Mouse (Mus musculus) limb, embryonic 12.5 days (tissue): ENCODE measurements at regions not wholly inside any gene's neighbourhood (a gene's known extent, or its start where the extent isn't known, plus 50 kb on each side); places are given as distances from the start of the nearest gene placed in this dataset.

Experiments
- ATAC-seq: fragments of 200-750 bp; cut with Nextera tagmentation; 2 replicates; pipeline ENCODE4 v1.8.0; 2017; ENCODE audit warnings: low read depth, moderate TSS enrichment; ENCODE audit not compliant: insufficient number of reproducible peaks, insufficient read depth, low FRiP score, low TSS enrichment
- H3K27ac ChIP-seq: fragments of 300-500 bp; sonication (generic); 2 replicates; pipeline ENCODE4 v1.5.1; 2016; ENCODE audit warnings: mild to moderate bottlenecking, moderate library complexity
- H3K27me3 ChIP-seq: fragments of 300-500 bp; sonication (generic); 2 replicates; pipeline ENCODE4 v1.6.1; 2016; ENCODE audit warnings: mild to moderate bottlenecking, moderate library complexity
- H3K36me3 ChIP-seq: fragments of 300-500 bp; sonication (generic); 2 replicates; pipeline ENCODE4 v1.6.1; 2016; ENCODE audit warnings: mild to moderate bottlenecking, moderate library complexity
- H3K4me1 ChIP-seq: fragments of 300-500 bp; sonication (generic); replicated peaks from 2 replicates; pipeline ENCODE4 v1.6.1; 2016
- H3K4me2 ChIP-seq: fragments of 300-500 bp; sonication (generic); 2 replicates; pipeline ENCODE4 v1.6.1; 2016; ENCODE audit warnings: mild to moderate bottlenecking, moderate library complexity
- H3K4me3 ChIP-seq: fragments of 300-500 bp; sonication (generic); replicated peaks from 2 replicates; pipeline ENCODE4 v1.5.1; 2016; ENCODE audit warnings: mild to moderate bottlenecking
- H3K9ac ChIP-seq: fragments of 300-500 bp; sonication (generic); replicated peaks from 2 replicates; pipeline ENCODE4 v1.6.1; 2016; ENCODE audit warnings: mild to moderate bottlenecking, moderate library complexity
- H3K9me3 ChIP-seq: fragments of 300-500 bp; sonication (generic); 2 replicates; pipeline ENCODE4 v1.6.1; 2016; ENCODE audit warnings: mild to moderate bottlenecking, moderate library complexity
- WGBS: fragments of 180-500 bp; shearing (Covaris S2); methylation state at CpG from one replicate; pipeline ENCODE4 v1.1.7; 2016; 5-methylcytosine and 5-hydroxymethylcytosine counted together

DNA sequence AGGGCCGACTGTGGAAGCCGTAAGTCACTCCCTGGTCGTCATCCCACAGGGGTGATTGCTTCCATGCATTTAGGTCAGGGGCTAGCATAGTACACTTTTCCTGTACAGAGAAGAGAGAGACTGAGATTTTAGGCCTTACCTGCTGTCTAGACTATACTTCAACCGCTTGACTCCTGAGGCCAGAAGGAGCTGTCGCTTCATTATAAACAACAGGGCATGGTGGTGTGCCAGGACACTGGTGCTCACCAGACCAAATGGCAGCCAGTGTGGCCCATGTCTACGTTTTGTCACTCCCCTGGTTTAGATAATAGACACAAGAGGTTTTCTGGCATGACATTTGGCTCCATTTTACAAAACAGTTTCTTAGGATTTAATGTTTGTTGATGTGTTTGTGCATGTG, 79.4 kb downstream of the Gas1 start:
- H3K4me3 ChIP-seq, result no peak overlapping the region
- H3K27me3 ChIP-seq, result no peaks in the 10 kb centered on the region
- WGBS, result 28% methylated on average over 6 of the region's 6 CpGs
- peak overlapping the region; percentile 90 for H3K27ac ChIP-seq
- no peaks in the 10 kb centered on the region for H3K36me3 ChIP-seq
- no peak for ATAC-seq
- H3K9me3 ChIP-seq, result no peaks in the 10 kb centered on the region
- H3K9ac ChIP-seq, result no peak overlapping the region
- H3K4me2 ChIP-seq, result no peak overlapping the region
- H3K4me1 ChIP-seq, result peaks cover 63% of the 10 kb centered on the region

DNA sequence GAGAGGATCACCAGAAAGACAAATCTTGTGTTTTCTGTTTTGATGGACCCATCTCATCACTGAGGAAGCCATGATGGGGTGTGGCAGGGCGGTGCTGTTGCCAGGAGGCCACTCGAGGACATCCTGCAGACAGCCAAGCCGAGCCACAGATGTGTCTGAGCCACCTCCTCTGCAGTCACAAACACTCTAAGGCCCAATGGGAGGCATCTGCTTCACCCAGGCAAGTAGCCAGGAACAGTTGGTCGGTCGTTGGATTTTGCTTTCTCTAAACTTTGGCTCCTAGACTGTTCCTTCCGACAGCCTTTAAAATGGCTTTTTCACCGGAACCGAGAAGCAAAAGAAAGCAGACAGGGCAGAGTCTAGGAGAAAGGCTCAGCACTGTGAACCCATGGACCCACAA, 90.5 kb downstream of the Gas1 start:
- no peaks in the 10 kb centered on the region for H3K27me3 ChIP-seq
- peaks cover 5% of the 10 kb centered on the region; the same call in 1 of the 2 replicates for H3K9me3 ChIP-seq
- ATAC-seq, result no peak
- no peak overlapping the region for H3K4me3 ChIP-seq
- H3K36me3 ChIP-seq, result no peaks in the 10 kb centered on the region
- WGBS, result 85% methylated on average over 8 of the region's 8 CpGs
- no peak overlapping the region for H3K4me2 ChIP-seq
- no peak overlapping the region for H3K27ac ChIP-seq
- peaks cover 18% of the 10 kb centered on the region for H3K4me1 ChIP-seq
- H3K9ac ChIP-seq, result no peak overlapping the region

DNA sequence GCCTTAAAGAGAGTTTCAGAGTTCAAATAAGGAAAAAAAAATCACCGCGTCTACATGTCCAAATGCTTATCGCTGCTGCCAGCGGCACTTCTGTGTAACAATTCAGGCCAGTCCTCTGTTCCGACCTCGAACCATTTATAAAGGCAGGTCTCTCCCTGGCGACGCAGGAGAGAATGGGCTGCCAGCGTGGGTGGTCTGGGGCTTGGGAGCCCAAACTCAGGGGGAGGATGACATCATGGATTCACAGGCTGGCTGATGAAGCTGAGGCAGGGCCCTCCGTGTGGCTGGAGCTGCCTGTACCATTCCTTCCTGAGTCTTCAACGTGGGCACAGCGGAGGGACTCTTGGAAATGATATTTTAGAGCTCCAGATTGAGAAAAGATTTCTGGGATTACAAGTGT, 92.2 kb downstream of the Gas1 start:
- no peaks in the 10 kb centered on the region for H3K36me3 ChIP-seq
- 26% methylated on average over 12 of the region's 12 CpGs for WGBS
- no peak overlapping the region for H3K4me3 ChIP-seq
- ATAC-seq, result peak; percentile 59
- peaks cover 18% of the 10 kb centered on the region for H3K4me1 ChIP-seq
- no peak overlapping the region for H3K9ac ChIP-seq
- H3K27ac ChIP-seq, result peak overlapping the region; percentile 59; the same call in 1 of the 2 replicates
- H3K4me2 ChIP-seq, result peak overlapping the region; percentile 30
- H3K27me3 ChIP-seq, result no peaks in the 10 kb centered on the region
- peaks cover 1% of the 10 kb centered on the region; the same call in 1 of the 2 replicates for H3K9me3 ChIP-seq

DNA sequence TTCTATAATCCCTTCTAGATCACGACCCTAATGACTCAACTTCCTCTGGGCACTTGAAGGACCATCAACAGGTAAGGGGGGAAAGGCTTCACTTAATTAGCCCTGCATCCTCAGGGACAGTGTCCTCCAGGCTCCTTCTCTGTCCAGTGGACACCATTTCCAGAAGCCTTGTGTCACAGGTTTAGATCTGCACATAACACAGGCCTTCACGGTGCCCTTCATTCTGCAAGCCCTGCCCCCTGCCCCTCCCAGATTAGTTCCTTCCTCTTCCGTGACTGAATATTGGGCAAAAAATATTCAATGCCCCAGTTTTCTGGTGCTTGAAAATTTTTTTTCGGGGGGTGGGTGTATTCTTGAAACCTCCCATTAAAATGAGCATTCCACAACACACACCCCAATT, 92.9 kb downstream of the Gas1 start:
- Histone ChIP-seq H3K9ac (no peak overlapping the region), H3K27ac (no peak overlapping the region), H3K4me2 (no peak overlapping the region), H3K4me1 (peaks cover 18% of the 10 kb centered on the region), H3K36me3 (no peaks in the 10 kb centered on the region), H3K27me3 (no peaks in the 10 kb centered on the region), H3K9me3 (no peaks in the 10 kb centered on the region), H3K4me3 (no peak overlapping the region)
- ATAC-seq, result no peak
- 57% methylated on average over 4 of the region's 4 CpGs for WGBS

DNA sequence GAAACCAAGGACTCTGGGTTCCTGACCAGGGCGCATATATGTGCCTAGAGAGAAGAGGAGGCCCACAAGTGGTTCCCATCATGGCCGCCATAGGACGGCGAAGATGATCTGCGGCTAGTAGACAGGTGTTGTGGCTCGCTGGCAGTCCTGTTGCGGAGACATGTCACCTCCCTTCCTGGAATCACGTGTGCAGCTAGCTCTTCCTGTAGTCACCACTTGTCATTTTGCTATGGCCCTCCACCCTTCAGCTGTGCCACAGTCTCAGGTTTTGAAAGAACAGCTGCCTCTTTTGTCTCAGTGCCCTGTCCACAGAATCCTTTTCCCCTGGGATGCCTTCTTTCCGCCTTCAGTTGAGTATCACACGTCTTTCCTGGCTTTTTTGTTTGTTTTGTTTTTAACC, 97.1 kb downstream of the Gas1 start:
- no peak overlapping the region for H3K4me3 ChIP-seq
- H3K9me3 ChIP-seq, result no peaks in the 10 kb centered on the region
- 84% methylated on average over 10 of the region's 10 CpGs for WGBS
- no peak overlapping the region for H3K27ac ChIP-seq
- H3K9ac ChIP-seq, result no peak overlapping the region
- H3K27me3 ChIP-seq, result no peaks in the 10 kb centered on the region
- no peak overlapping the region for H3K4me2 ChIP-seq
- H3K36me3 ChIP-seq, result no peaks in the 10 kb centered on the region
- ATAC-seq, result no peak
- peaks cover 38% of the 10 kb centered on the region for H3K4me1 ChIP-seq

DNA sequence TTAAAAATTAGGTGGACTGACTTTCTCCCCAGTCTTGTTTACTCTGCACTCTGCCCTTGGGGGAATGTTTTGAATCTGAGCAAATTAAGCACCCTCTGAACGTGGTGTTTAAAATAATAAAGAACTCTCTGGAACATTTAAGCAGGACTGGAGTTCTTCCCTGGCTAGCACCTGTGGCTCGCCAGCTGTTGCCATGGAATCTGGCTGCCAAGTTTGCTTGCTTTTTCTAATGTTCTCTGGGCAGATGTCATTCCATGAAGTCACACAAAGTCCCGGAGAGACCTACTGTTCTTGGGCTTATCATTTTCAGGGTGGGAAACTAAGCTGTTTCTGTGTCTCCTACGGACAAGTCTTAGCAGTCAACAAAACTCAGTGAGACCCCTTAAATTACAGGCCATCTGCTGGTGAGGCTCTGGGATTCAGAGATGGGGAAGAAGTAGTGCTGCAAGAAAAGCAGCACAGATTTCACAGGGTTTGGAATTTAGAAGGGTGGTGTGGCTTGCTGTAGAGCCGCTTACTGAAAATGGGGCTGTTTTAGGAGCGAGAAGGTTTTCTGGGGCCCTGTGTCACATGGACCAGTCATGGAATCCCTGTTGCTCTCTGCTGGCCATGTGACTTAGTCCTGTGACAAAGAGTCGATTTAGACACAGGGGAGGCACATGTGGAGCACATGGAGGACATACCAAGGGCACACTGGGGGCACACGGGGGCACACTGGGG, 98.7 kb downstream of the Gas1 start:
- H3K27me3 ChIP-seq, result no peaks in the 10 kb centered on the region
- H3K4me3 ChIP-seq, result no peak overlapping the region
- H3K9me3 ChIP-seq, result no peaks in the 10 kb centered on the region
- WGBS, result 57% methylated on average over 8 of the region's 8 CpGs
- H3K36me3 ChIP-seq, result no peaks in the 10 kb centered on the region
- no peak overlapping the region for H3K4me2 ChIP-seq
- ATAC-seq, result no peak
- H3K9ac ChIP-seq, result no peak overlapping the region
- H3K27ac ChIP-seq, result peak overlapping the region; percentile 66
- H3K4me1 ChIP-seq, result peaks cover 34% of the 10 kb centered on the region

DNA sequence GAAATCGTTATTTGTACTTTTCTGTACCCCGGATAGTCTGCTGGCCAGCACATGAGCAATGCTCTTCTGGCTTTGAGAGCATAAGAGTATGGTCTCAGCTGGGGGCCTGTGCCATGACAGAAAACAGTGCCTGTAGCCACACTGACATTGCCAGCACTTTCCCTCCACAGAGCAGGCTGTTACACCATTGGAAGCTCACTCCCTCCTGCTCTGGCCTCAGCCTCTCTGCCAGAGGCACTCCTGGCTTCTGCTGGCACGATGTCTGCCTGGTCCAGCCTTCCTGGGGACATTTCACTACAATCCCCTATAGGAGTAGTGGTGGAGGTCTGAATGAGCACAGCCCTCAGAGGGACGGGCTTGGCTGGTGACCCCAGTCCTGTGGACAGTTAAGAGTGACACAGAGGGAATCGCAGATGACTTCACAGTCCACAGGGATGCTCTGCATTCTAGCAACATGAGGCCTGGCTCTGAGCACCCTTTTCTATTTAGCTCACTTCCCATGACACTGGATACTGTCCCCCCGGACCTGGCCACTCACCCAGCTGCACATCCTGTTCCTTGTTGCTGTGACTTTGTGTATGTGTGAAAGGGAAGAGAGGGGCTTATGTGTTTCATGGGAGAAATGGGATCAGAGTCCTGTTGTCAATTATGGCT, 100.9 kb downstream of the Gas1 start:
- H3K27me3 ChIP-seq, result no peaks in the 10 kb centered on the region
- H3K4me1 ChIP-seq, result peaks cover 51% of the 10 kb centered on the region
- no peak overlapping the region for H3K4me2 ChIP-seq
- no peaks in the 10 kb centered on the region for H3K9me3 ChIP-seq
- no peak for ATAC-seq
- 53% methylated on average over 6 of the region's 6 CpGs for WGBS
- no peaks in the 10 kb centered on the region for H3K36me3 ChIP-seq
- peak overlapping the region; percentile 79 for H3K27ac ChIP-seq
- no peak overlapping the region for H3K9ac ChIP-seq
- H3K4me3 ChIP-seq, result no peak overlapping the region

DNA sequence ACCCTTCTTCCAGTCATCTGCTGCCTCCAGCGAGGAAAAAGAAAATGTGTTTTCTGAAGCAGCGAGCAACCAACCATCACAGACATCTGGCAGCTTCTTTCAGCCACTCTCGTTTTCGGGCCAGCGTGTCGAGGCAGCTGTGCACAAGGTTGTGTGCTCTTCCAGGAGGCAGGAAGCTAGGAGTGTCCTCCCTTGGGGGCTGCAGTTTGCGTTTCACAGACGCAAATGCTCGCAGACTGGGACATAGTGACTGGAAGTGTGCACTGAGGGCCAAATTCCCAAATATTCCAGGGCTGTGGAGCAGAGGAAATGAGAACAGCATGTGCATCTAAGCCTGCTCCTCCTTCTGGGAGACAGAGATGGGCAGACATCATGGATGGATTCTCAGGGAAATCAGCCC, 105.6 kb downstream of the Gas1 start:
- ATAC-seq, result no peak
- no peaks in the 10 kb centered on the region for H3K27me3 ChIP-seq
- no peak overlapping the region for H3K4me3 ChIP-seq
- H3K4me1 ChIP-seq, result peaks cover 61% of the 10 kb centered on the region
- peak overlapping the region; percentile 71 for H3K27ac ChIP-seq
- WGBS, result 29% methylated on average over 9 of the region's 9 CpGs
- H3K9me3 ChIP-seq, result no peaks in the 10 kb centered on the region
- no peak overlapping the region for H3K4me2 ChIP-seq
- no peak overlapping the region for H3K9ac ChIP-seq
- no peaks in the 10 kb centered on the region for H3K36me3 ChIP-seq

DNA sequence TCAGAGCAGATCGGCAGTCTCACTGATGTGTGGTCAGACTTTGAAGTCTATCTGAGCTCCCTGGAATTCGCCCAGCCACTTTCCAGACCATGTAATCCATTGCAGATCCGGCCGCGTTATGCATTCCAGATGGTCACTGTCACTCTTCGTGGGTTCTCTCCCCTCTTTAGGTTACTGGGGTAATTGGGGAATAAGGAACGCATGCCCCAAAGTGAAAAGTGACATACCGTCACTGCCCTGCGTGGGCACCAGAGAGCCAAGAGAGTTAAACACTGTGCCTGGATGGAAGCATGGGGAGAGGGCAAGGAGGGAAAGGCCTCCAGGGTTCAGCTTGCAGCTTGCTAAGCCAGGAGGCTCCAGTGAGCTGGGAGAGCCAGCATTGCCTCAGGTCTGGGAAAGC, 108.0 kb downstream of the Gas1 start:
- no peaks in the 10 kb centered on the region for H3K36me3 ChIP-seq
- H3K27ac ChIP-seq, result peak overlapping the region; percentile 50
- H3K9ac ChIP-seq, result no peak overlapping the region
- peak; percentile 57; the same call in 1 of the 2 replicates for ATAC-seq
- 8% methylated on average over 9 of the region's 9 CpGs for WGBS
- peaks cover 68% of the 10 kb centered on the region for H3K4me1 ChIP-seq
- no peaks in the 10 kb centered on the region for H3K9me3 ChIP-seq
- H3K27me3 ChIP-seq, result no peaks in the 10 kb centered on the region
- no peak overlapping the region for H3K4me3 ChIP-seq
- H3K4me2 ChIP-seq, result 0 out of 2 replicates have a peak overlapping the region, but pooled peaks have one; percentile 3

DNA sequence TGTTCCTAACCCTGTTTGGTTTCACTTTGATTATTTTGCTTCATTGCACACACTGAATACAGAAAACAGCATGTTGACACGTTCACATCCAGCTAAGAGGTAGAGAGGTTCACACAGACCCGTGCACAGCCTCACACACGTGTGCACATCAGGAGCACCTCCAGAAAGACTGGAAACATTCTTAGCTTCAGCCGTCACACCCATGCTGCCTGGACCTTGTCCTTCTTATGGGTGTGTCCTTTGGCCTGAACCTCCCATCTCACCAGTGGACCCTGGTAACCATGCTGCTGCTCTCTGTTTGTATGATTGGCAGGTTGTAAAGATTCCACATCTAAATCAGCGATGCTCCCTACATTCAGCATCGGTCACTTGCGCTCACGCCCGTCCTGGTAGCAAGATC, 109.8 kb downstream of the Gas1 start:
- Histone ChIP-seq H3K9me3 (no peaks in the 10 kb centered on the region), H3K36me3 (no peaks in the 10 kb centered on the region), H3K27ac (no peak overlapping the region), H3K4me1 (peaks cover 54% of the 10 kb centered on the region), H3K4me3 (no peak overlapping the region), H3K4me2 (no peak overlapping the region), H3K9ac (no peak overlapping the region), H3K27me3 (no peaks in the 10 kb centered on the region)
- ATAC-seq, result no peak
- WGBS, result 84% methylated on average over 9 of the region's 9 CpGs

DNA sequence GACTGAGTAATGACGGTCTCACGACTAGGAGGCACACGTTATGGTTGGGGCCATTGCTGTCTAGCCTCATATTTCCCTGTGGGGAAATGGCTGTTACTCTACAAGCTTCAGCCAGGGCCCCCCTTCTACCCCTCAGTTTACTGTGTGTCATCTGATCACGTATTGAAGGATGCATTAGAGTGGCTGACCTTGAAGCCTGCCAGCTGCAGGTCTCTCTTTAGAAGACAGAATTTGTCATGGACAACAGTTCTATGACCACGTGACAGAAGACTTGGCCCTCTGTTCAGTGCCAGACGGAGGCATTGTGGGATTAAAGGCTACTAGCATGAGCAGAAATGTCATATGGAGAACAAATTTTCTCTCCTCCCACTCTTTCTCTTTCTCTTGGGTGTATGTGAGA, 115.6 kb downstream of the Gas1 start:
- H3K9ac ChIP-seq, result no peak overlapping the region
- 65% methylated on average over 6 of the region's 6 CpGs for WGBS
- H3K27ac ChIP-seq, result no peak overlapping the region
- peaks cover 2% of the 10 kb centered on the region; the same call in 1 of the 2 replicates for H3K27me3 ChIP-seq
- H3K9me3 ChIP-seq, result no peaks in the 10 kb centered on the region
- no peak overlapping the region for H3K4me2 ChIP-seq
- peaks cover 39% of the 10 kb centered on the region for H3K4me1 ChIP-seq
- no peak overlapping the region for H3K4me3 ChIP-seq
- ATAC-seq, result no peak
- H3K36me3 ChIP-seq, result no peaks in the 10 kb centered on the region
